Mouse (Mus musculus) hindbrain, embryonic 11.5 days (tissue): ENCODE data around the gene Casz1. TPM values are rescaled to one million over a fixed set of nuclear protein-coding genes. Genes with fewer than 3 reads are reported as not detected.

Experiments used
- ATAC-seq: fragments of 200-750 bp; cut with Nextera tagmentation; 2 replicates; pipeline ENCODE4 v1.8.0; 2017; ENCODE audit warnings: mild to moderate bottlenecking, moderate TSS enrichment, moderate library complexity; ENCODE audit not compliant: low FRiP score
- DNase-seq: peaks from one replicate; pipeline ENCODE4 v3.0.0-alpha.2; 2015; ENCODE audit warnings: low spot score
- H3K27ac ChIP-seq: fragments of 300-500 bp; sonication (generic); 2 replicates; pipeline ENCODE4 v1.5.1; 2014; ENCODE audit warnings: mild to moderate bottlenecking, low read depth, low read length
- H3K27me3 ChIP-seq: fragments of 300-500 bp; sonication (generic); 2 replicates; pipeline ENCODE4 v1.6.1; 2014; ENCODE audit warnings: mild to moderate bottlenecking, low read length, moderate library complexity, mixed read lengths; ENCODE audit not compliant: control insufficient read depth, insufficient read depth
- H3K36me3 ChIP-seq: fragments of 300-500 bp; sonication (generic); 2 replicates; pipeline ENCODE4 v1.6.1; 2014; ENCODE audit warnings: mild to moderate bottlenecking, low read length, moderate library complexity, mixed read lengths; ENCODE audit not compliant: control insufficient read depth, insufficient read depth
- H3K4me1 ChIP-seq: fragments of 300-500 bp; sonication (generic); replicated peaks from 2 replicates; pipeline ENCODE4 v1.6.1; 2014; ENCODE audit warnings: low read length, mixed read lengths; ENCODE audit not compliant: control insufficient read depth, insufficient read depth
- H3K4me2 ChIP-seq: fragments of 300-500 bp; sonication (generic); replicated peaks from 2 replicates; pipeline ENCODE4 v1.6.1; 2014; ENCODE audit warnings: mild to moderate bottlenecking, low read depth, low read length
- H3K4me3 ChIP-seq: fragments of 300-500 bp; sonication (generic); 2 replicates; pipeline ENCODE4 v1.5.1; 2014; ENCODE audit warnings: low read depth, low read length
- H3K9ac ChIP-seq: fragments of 300-500 bp; sonication (generic); 2 replicates; pipeline ENCODE4 v1.6.1; 2014; ENCODE audit warnings: low read depth, low read length
- H3K9me3 ChIP-seq: fragments of 300-500 bp; sonication (generic); 2 replicates; pipeline ENCODE4 v1.6.1; 2016; ENCODE audit warnings: low read length; ENCODE audit not compliant: control insufficient read depth
- WGBS: fragments of 180-500 bp; shearing (Covaris S2); extraction: QIAGEN DNeasy Blood & Tissue Kit; methylation state at CpG from one replicate; pipeline ENCODE4 v1.1.7; 2014; 5-methylcytosine and 5-hydroxymethylcytosine counted together
- polyA plus RNA-seq: library from polyadenylated mRNA; unstranded; fragments of >200 nt; fragmentation: Nextera tagmentation; extraction: Ambion mirVana; gene quantifications from 2 replicates; pipeline ENCODE4 v1.2.1, GENCODE M21; 2014

The Casz1 gene
- 6.4 and 7.8 TPM in 2 replicates for polyA plus RNA-seq

DNA sequence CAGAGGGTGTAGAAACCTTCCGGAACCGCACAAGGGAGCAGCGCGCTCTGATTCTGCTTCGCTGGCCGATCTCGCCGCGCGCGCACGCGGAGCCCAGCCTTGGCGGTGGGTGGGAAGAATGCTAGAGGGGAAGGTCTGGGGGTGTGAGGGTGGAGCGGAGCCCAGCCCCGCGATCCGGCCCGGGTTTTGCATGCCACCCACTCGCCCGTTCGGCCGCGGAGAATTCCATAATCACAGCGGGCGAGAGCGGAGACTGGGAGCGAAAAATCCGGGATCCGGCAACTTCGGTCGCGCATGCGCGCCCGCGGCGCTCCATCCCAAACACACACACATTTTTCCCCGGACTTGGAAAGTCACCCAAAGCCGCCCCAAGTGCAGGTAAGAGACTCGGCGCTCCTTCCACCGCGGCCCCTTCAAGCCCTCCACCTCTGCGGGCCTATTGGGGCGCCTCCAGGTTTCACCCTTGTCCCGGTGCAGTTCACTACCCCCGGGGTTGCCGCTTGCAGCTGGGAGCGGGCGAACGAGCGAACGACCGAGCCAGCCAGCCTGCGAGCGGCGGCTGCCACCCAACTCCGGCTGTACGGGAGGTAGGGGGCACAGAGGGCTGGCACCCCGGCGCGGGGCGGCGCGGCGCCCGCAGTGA lies at the start of gene Casz1:
TSS of gene Casz1 (plus strand) at position 293 of the 643 bp plus-strand sequence.
- Histone ChIP-seq H3K27me3 (peaks cover 56% of the 10 kb centered on the region), H3K9me3 (no peaks in the 10 kb centered on the region), H3K27ac (peak within 1 kb of the TSS; percentile 62), H3K4me2 (peak within 1 kb of the TSS; percentile 98), H3K4me3 (peak within 1 kb of the TSS; percentile 66), H3K4me1 (peaks cover 5% of the 10 kb centered on the region), H3K36me3 (no peaks in the 10 kb centered on the region), H3K9ac (peak within 1 kb of the TSS; percentile 63)
- ATAC-seq (peak; percentile 73), DNase-seq (peak; percentile 94)
- WGBS: under 1% methylated on average over 61 of the region's 68 CpGs

- no peak overlapping the region for H3K27ac ChIP-seq
- no peaks in the 10 kb centered on the region for H3K27me3 ChIP-seq
- no peaks in the 10 kb centered on the region for H3K9me3 ChIP-seq
- H3K4me3 ChIP-seq: no peak overlapping the region
- H3K4me2 ChIP-seq: no peak overlapping the region
- H3K9ac ChIP-seq: no peak overlapping the region
- WGBS: 48% methylated on average over 4 of the region's 4 CpGs
- ATAC-seq (no peak), DNase-seq (no peak)
- no peaks in the 10 kb centered on the region for H3K4me1 ChIP-seq
- no peaks in the 10 kb centered on the region for H3K36me3 ChIP-seq
These were observed 45.4 kb upstream of the Casz1 start for GRCm38 (mm10) chr4:148758863-148759262.

- DNase-seq (no peak), ATAC-seq (no peak)
- Histone ChIP-seq H3K27me3 (no peaks in the 10 kb centered on the region), H3K9ac (no peak overlapping the region), H3K36me3 (no peaks in the 10 kb centered on the region), H3K4me1 (no peaks in the 10 kb centered on the region), H3K27ac (no peak overlapping the region), H3K4me3 (no peak overlapping the region), H3K4me2 (no peak overlapping the region), H3K9me3 (no peaks in the 10 kb centered on the region)
- 90% methylated on average over 7 of the region's 7 CpGs for WGBS
These were observed 44.1 kb upstream of the Casz1 start for GRCm38 (mm10) chr4:148760152-148760551.

GRCm38 (mm10) chr4:148766021-148766775 lies 38.0 kb upstream of the Casz1 start:
- no peak for ATAC-seq
- peaks cover 15% of the 10 kb centered on the region for H3K4me1 ChIP-seq
- DNase-seq: no peak
- H3K27ac ChIP-seq: no peak overlapping the region
- H3K4me3 ChIP-seq: no peak overlapping the region
- H3K9ac ChIP-seq: no peak overlapping the region
- no peaks in the 10 kb centered on the region for H3K9me3 ChIP-seq
- 0 out of 2 replicates have a peak, but pooled peaks cover 7% of the 10 kb centered on the region for H3K27me3 ChIP-seq
- no peaks in the 10 kb centered on the region for H3K36me3 ChIP-seq
- 70% methylated on average over 21 of the region's 21 CpGs for WGBS
- no peak overlapping the region for H3K4me2 ChIP-seq

- DNase-seq (no peak), ATAC-seq (no peak)
- Histone ChIP-seq H3K4me1 (peaks cover 23% of the 10 kb centered on the region), H3K36me3 (no peaks in the 10 kb centered on the region), H3K9me3 (no peaks in the 10 kb centered on the region), H3K4me2 (no peak overlapping the region), H3K27ac (no peak overlapping the region), H3K27me3 (peaks cover 22% of the 10 kb centered on the region), H3K4me3 (no peak overlapping the region), H3K9ac (no peak overlapping the region)
- 49% methylated on average over 8 of the region's 8 CpGs for WGBS
These were observed 36.4 kb upstream of the Casz1 start for GRCm38 (mm10) chr4:148767655-148768305.

DNA sequence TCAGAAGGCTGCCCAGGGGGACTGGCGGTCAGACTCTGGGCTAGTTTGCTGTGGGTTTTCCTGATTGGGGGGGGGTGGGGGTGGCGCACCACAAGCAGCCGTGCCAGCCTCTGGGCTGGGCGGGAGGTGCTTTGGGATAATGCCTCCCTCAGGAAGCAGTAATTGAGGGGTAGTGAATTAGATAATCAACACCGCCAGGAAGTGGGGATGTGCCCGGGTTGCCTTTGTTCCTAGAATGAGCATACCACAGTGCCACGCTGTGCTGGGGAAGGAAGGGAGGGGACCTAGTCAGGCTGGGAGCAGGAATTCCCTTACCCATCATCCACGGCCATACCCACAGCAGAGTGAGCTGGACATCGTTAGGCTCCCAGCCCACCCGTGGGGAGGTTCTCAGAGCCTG lies 35.6 kb upstream of the Casz1 start:
- WGBS: 78% methylated on average over 10 of the region's 10 CpGs
- Histone ChIP-seq H3K4me3 (no peak overlapping the region), H3K36me3 (no peaks in the 10 kb centered on the region), H3K9me3 (no peaks in the 10 kb centered on the region), H3K4me2 (no peak overlapping the region), H3K9ac (no peak overlapping the region), H3K27me3 (peaks cover 26% of the 10 kb centered on the region), H3K4me1 (peaks cover 23% of the 10 kb centered on the region), H3K27ac (no peak overlapping the region)
- no peak for ATAC-seq
- no peak for DNase-seq

GRCm38 (mm10) chr4:148770582-148771408 lies 33.4 kb upstream of the Casz1 start:
- Histone ChIP-seq H3K36me3 (no peaks in the 10 kb centered on the region), H3K4me3 (no peak overlapping the region), H3K9me3 (no peaks in the 10 kb centered on the region), H3K4me2 (peak overlapping the region; percentile 29), H3K9ac (no peak overlapping the region), H3K27me3 (peaks cover 28% of the 10 kb centered on the region), H3K4me1 (peaks cover 23% of the 10 kb centered on the region), H3K27ac (peak overlapping the region; percentile 59)
- ATAC-seq (peak; percentile 73), DNase-seq (peak; percentile 65)
- 2% methylated on average over 21 of the region's 21 CpGs for WGBS

DNA sequence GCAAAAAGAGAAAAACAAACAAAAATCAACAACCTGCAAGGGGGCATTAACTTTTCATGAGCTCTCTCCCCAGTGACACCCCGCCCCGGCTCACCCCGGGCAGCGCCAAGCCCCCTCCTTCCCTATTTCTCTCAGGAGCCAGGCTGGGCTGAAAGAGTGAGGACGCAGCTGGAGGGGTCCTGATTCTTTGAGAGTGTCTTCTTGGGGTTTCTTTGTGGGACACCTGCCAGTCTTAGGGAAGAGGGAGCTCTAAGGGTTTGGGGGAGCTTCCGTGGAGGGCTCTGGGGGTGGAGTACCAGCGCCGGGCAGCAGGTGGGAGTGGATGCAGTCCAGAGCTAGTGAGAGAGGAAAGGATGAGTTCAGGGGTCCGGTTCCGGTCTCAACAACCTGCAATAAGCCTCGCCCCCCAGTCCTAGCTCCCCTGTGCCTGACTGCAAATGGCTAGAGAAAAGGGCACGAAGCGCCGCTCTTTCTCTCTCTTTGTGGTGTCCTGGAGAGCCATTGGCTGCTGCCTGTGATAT lies 32.8 kb upstream of the Casz1 start:
- H3K27me3 ChIP-seq: peaks cover 28% of the 10 kb centered on the region
- no peaks in the 10 kb centered on the region for H3K36me3 ChIP-seq
- peaks cover 23% of the 10 kb centered on the region for H3K4me1 ChIP-seq
- peak; percentile 38 for DNase-seq
- H3K4me2 ChIP-seq: peak overlapping the region; percentile 29
- no peaks in the 10 kb centered on the region for H3K9me3 ChIP-seq
- WGBS: 0% methylated on average over 14 of the region's 14 CpGs
- H3K4me3 ChIP-seq: no peak overlapping the region
- H3K9ac ChIP-seq: no peak overlapping the region
- peak; percentile 6; the same call in 1 of the 2 replicates for ATAC-seq
- no peak overlapping the region; the same call in 1 of the 2 replicates for H3K27ac ChIP-seq
